Mouse (Mus musculus) limb, embryonic 15.5 days (tissue): ENCODE measurements at regions not wholly inside any gene's neighbourhood (a gene's known extent, or its start where the extent isn't known, plus 50 kb on each side); places are given as distances from the start of the nearest gene placed in this dataset.

Source experiments
- ATAC-seq: fragments of 200-750 bp; cut with Nextera tagmentation; 2 replicates; pipeline ENCODE4 v1.8.0; 2017; ENCODE audit warnings: low read depth, moderate TSS enrichment; ENCODE audit not compliant: insufficient number of reproducible peaks, low FRiP score, low TSS enrichment
- H3K27ac ChIP-seq: fragments of 300-500 bp; sonication (generic); 2 replicates; pipeline ENCODE4 v1.5.1; 2015; ENCODE audit warnings: moderate library complexity, mild to moderate bottlenecking, inconsistent platforms
- H3K27me3 ChIP-seq: fragments of 300-500 bp; sonication (generic); 2 replicates; pipeline ENCODE4 v1.6.1; 2015; ENCODE audit warnings: inconsistent platforms
- H3K36me3 ChIP-seq: fragments of 300-500 bp; sonication (generic); 2 replicates; pipeline ENCODE4 v1.6.1; 2015; ENCODE audit warnings: inconsistent platforms
- H3K4me1 ChIP-seq: fragments of 300-500 bp; sonication (generic); 2 replicates; pipeline ENCODE4 v1.6.1; 2015; ENCODE audit warnings: inconsistent platforms
- H3K4me2 ChIP-seq: fragments of 300-500 bp; sonication (generic); 2 replicates; pipeline ENCODE4 v1.6.1; 2015; ENCODE audit warnings: mild to moderate bottlenecking, inconsistent platforms
- H3K4me3 ChIP-seq: fragments of 300-500 bp; sonication (generic); 2 replicates; pipeline ENCODE4 v1.5.1; 2015; ENCODE audit warnings: mild to moderate bottlenecking, inconsistent platforms
- H3K9ac ChIP-seq: fragments of 300-500 bp; sonication (generic); 2 replicates; pipeline ENCODE4 v1.6.1; 2015; ENCODE audit warnings: inconsistent platforms
- H3K9me3 ChIP-seq: fragments of 300-500 bp; sonication (generic); 2 replicates; pipeline ENCODE4 v1.6.1; 2016; ENCODE audit warnings: inconsistent platforms
- WGBS: fragments of 180-500 bp; shearing (Covaris S2); methylation state at CpG from one replicate; pipeline ENCODE4 v1.1.7; 2015; 5-methylcytosine and 5-hydroxymethylcytosine counted together

- Histone ChIP-seq H3K27ac (no peak overlapping the region), H3K36me3 (no peaks in the 10 kb centered on the region), H3K4me1 (peaks cover 5% of the 10 kb centered on the region; the same call in 1 of the 2 replicates), H3K4me2 (no peak overlapping the region), H3K4me3 (no peak overlapping the region), H3K27me3 (peaks cover 49% of the 10 kb centered on the region), H3K9ac (no peak overlapping the region), H3K9me3 (no peaks in the 10 kb centered on the region)
- no peak for ATAC-seq
- 72% methylated on average over 5 of the region's 5 CpGs for WGBS
These were observed 167.5 kb downstream of the Gm26897 start for GRCm38 (mm10) chr5:111901197-111901596.

- WGBS = 11% methylated on average over 5 of the region's 5 CpGs
- no peak for ATAC-seq
- Histone ChIP-seq H3K9ac (no peak overlapping the region), H3K4me1 (peaks cover 5% of the 10 kb centered on the region; the same call in 1 of the 2 replicates), H3K36me3 (no peaks in the 10 kb centered on the region), H3K27me3 (peaks cover 49% of the 10 kb centered on the region), H3K4me2 (no peak overlapping the region), H3K9me3 (no peaks in the 10 kb centered on the region), H3K27ac (no peak overlapping the region), H3K4me3 (no peak overlapping the region)
These were observed 168.0 kb downstream of the Gm26897 start for GRCm38 (mm10) chr5:111901678-111902077.

GRCm38 (mm10) chr5:111908085-111908484, 174.4 kb downstream of the Gm26897 start:
- 86% methylated on average over 14 of the region's 14 CpGs for WGBS
- no peak for ATAC-seq
- peaks cover 28% of the 10 kb centered on the region for H3K27me3 ChIP-seq

DNA sequence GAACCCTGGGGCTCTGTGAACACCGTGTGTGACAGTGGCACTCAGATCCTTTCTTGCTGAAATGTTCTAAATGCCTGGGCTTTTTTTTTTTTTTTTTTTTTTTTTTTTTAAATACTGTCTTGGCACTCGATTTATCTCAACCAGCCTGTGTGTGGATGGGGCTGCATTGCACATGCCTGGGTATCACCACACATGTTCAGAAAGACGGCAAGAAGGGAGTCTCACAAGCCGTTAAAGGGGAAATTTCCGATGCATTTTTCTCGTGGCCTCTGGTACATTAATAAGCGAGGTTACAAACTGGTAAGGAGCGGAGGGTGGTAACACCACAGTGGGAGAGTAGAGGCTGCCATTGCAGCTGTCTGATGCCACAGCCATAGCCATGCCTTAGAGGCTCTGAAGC, 176.8 kb downstream of the Gm26897 start:
- no peak for ATAC-seq
- Histone ChIP-seq H3K4me3 (no peak overlapping the region), H3K27me3 (peaks cover 41% of the 10 kb centered on the region), H3K4me1 (no peaks in the 10 kb centered on the region), H3K9ac (no peak overlapping the region), H3K36me3 (no peaks in the 10 kb centered on the region), H3K27ac (no peak overlapping the region), H3K9me3 (no peaks in the 10 kb centered on the region), H3K4me2 (no peak overlapping the region)
- WGBS = 53% methylated on average over 8 of the region's 8 CpGs

More at GRCm38 (mm10) chr5:111908085-111908484, 174.4 kb downstream of the Gm26897 start:
- Histone ChIP-seq H3K36me3 (no peaks in the 10 kb centered on the region), H3K4me1 (no peaks in the 10 kb centered on the region), H3K9ac (no peak overlapping the region), H3K4me3 (no peak overlapping the region), H3K27ac (no peak overlapping the region), H3K9me3 (no peaks in the 10 kb centered on the region), H3K4me2 (no peak overlapping the region)

DNA sequence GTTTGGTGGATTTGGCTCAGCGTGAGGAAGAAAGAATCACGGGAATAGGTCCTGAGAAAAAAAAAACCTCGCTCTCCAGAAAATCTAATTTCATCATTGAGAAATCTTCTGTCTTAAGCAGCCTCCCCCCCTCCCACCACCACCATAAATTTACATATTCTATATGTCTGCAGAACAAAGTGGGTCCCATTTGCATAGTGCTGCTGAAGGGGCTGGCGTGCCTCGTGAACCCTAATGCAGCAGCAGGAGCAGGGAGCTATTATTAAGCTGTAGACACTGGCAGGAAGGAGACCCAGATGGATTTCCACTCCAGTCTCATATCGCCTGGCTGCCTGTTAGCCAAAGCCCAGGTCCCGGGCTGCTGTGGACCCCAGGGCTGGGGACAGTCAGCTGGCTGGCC, 179.6 kb downstream of the Gm26897 start:
- no peak overlapping the region for H3K4me3 ChIP-seq
- H3K9me3 ChIP-seq = no peaks in the 10 kb centered on the region
- H3K9ac ChIP-seq = no peak overlapping the region
- H3K36me3 ChIP-seq = no peaks in the 10 kb centered on the region
- ATAC-seq = no peak
- H3K4me1 ChIP-seq = peaks cover 3% of the 10 kb centered on the region; the same call in 1 of the 2 replicates
- 54% methylated on average over 7 of the region's 7 CpGs for WGBS
- H3K27ac ChIP-seq = no peak overlapping the region
- no peak overlapping the region for H3K4me2 ChIP-seq
- H3K27me3 ChIP-seq = peaks cover 51% of the 10 kb centered on the region

DNA sequence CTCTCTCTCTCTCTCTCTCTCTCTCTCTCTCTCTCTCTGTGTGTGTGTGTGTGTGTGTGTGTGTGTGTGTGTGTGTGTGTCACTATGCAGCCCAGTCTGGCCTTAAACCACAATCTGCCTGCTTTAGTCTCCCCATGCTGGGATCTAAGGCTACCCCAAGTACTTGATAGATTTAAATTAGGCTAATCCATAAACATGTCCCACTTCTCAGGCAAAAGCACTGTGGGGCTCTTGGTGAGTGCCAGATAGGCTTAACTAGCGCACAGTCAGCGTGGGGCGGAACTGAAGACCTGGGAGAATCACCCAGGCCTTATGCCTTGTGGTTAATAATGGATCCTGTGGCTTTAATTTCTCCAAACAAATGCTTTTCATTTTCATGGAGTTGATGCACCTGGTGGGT, 180.6 kb downstream of the Gm26897 start:
- Histone ChIP-seq H3K36me3 (no peaks in the 10 kb centered on the region), H3K9me3 (no peaks in the 10 kb centered on the region), H3K9ac (no peak overlapping the region), H3K4me3 (no peak overlapping the region), H3K4me1 (peaks cover 10% of the 10 kb centered on the region), H3K27ac (no peak overlapping the region), H3K4me2 (no peak overlapping the region), H3K27me3 (peaks cover 45% of the 10 kb centered on the region)
- no peak for ATAC-seq
- WGBS = 73% methylated on average over 3 of the region's 3 CpGs

DNA sequence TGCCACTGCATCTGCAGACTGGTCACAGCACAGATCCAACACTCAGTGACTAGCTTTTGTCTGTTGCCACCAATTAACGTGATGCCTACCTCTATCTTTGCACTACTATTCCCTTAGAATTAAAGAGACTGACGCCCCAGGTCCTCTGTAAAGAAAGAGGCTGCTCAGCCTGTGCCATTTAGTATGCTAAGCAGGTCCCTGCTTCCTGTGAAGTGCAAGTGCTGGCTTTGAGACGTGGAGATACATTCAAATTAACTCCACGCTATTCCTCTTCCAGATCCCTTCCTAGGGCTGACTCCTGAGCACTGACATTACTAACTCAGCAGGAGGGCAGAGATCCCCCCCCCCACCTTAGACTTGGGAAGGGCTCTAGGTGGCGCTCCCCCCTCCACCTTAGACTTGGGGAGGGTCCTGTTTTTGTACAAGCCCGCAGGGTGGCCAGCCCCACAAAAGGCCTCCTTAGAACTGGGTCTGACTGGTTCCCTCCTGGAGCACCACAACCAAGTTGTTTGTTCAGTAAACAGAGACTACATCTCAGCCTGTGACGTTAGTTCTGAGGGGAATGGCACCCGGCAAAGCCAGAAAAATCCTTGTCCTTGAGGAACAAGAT, 184.0 kb downstream of the Gm26897 start:
- no peaks in the 10 kb centered on the region for H3K9me3 ChIP-seq
- WGBS = 29% methylated on average over 8 of the region's 8 CpGs
- H3K9ac ChIP-seq = no peak overlapping the region
- no peak overlapping the region for H3K27ac ChIP-seq
- no peaks in the 10 kb centered on the region for H3K36me3 ChIP-seq
- peaks cover 47% of the 10 kb centered on the region for H3K27me3 ChIP-seq
- H3K4me2 ChIP-seq = no peak overlapping the region
- no peak for ATAC-seq
- H3K4me3 ChIP-seq = no peak overlapping the region
- H3K4me1 ChIP-seq = peaks cover 11% of the 10 kb centered on the region

DNA sequence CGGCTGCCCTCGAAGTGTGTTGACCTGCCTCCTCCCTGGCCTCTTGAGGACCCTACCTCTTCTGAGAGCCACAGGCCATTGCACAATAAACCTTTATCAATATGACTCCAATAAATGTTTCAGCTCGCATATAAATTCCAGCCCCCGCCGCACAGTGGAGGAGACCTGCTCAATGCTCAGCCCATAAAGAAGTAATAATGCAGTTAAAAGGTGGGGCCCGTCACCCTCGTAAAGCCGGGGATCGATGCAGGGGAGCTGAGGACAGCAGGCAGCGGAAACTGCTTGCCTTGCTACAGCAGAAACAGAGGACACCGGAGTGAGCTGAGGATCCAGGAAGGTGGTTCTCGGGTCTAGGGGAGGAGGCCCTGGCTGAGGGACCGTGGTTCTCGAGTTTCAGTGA, 185.2 kb downstream of the Gm26897 start:
- no peak overlapping the region for H3K4me3 ChIP-seq
- 25% methylated on average over 14 of the region's 14 CpGs for WGBS
- no peaks in the 10 kb centered on the region for H3K36me3 ChIP-seq
- peaks cover 46% of the 10 kb centered on the region for H3K27me3 ChIP-seq
- H3K4me2 ChIP-seq = no peak overlapping the region
- ATAC-seq = no peak
- no peaks in the 10 kb centered on the region for H3K9me3 ChIP-seq
- peaks cover 21% of the 10 kb centered on the region for H3K4me1 ChIP-seq
- no peak overlapping the region for H3K9ac ChIP-seq
- H3K27ac ChIP-seq = no peak overlapping the region

DNA sequence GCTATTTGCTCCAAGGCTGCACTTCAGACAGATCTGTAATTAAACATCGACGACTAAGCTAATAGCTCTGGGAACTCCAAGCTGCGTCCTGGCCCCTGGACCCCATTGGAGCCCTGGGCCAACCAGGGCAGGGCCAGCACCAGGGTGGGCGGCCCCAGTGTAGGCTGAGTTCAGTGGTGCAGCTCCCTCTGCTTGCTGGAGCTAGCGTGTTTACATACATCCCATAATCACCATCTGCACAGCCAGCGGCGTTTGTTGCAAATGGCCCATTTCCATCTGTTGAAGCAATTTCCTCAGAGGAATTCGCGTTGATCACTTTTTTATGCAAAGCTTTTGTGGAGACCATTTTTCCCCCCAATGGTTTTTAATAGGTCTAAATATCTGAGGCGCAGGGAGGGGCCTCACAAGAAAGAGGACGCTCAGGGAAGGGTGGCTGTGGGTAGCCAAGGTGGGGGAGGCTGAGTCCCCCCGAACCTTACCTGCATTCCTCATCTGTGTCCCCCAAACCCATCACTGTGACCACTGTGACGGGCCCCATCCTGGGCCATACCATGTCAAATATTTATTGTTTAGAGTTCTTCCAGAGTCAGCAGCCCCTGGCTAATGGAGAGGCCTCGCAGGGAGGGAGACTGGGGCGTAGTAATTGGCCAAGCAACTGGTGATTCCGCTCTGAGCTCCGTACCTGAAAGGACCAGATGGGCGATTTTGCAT, 189.4 kb downstream of the Gm26897 start:
- whole genome bisulfite sequencing = 25% methylated on average over 18 of the region's 18 CpGs
- Histone ChIP-seq H3K4me1 (peaks cover 18% of the 10 kb centered on the region), H3K27me3 (peaks cover 31% of the 10 kb centered on the region), H3K4me3 (no peak overlapping the region), H3K9me3 (no peaks in the 10 kb centered on the region), H3K36me3 (no peaks in the 10 kb centered on the region), H3K4me2 (no peak overlapping the region; the same call in 1 of the 2 replicates), H3K27ac (no peak overlapping the region), H3K9ac (no peak overlapping the region)
- no peak for ATAC-seq

- no peak overlapping the region for H3K4me2 ChIP-seq
- no peak overlapping the region for H3K4me3 ChIP-seq
- WGBS = 61% methylated on average over 6 of the region's 6 CpGs
- H3K27ac ChIP-seq = no peak overlapping the region
- H3K36me3 ChIP-seq = no peaks in the 10 kb centered on the region
- no peak for ATAC-seq
- peaks cover 23% of the 10 kb centered on the region; the same call in 1 of the 2 replicates for H3K27me3 ChIP-seq
- H3K4me1 ChIP-seq = peaks cover 22% of the 10 kb centered on the region; the same call in 1 of the 2 replicates
- H3K9ac ChIP-seq = no peak overlapping the region
- no peaks in the 10 kb centered on the region for H3K9me3 ChIP-seq
These were observed 192.0 kb downstream of the Gm26897 start for GRCm38 (mm10) chr5:111925757-111926156.

GRCm38 (mm10) chr5:111929180-111929990, 195.7 kb downstream of the Gm26897 start:
- Histone ChIP-seq H3K27ac (no peak overlapping the region), H3K36me3 (no peaks in the 10 kb centered on the region), H3K4me2 (no peak overlapping the region), H3K9me3 (no peaks in the 10 kb centered on the region), H3K9ac (no peak overlapping the region), H3K27me3 (peaks cover 14% of the 10 kb centered on the region; the same call in 1 of the 2 replicates), H3K4me3 (no peak overlapping the region), H3K4me1 (peaks cover 11% of the 10 kb centered on the region; the same call in 1 of the 2 replicates)
- 47% methylated on average over 15 of the region's 15 CpGs for WGBS
- no peak for ATAC-seq

- no peak overlapping the region for H3K4me3 ChIP-seq
- H3K36me3 ChIP-seq = no peaks in the 10 kb centered on the region
- H3K27ac ChIP-seq = no peak overlapping the region
- H3K4me2 ChIP-seq = no peak overlapping the region
- no peak for ATAC-seq
- no peaks in the 10 kb centered on the region for H3K9me3 ChIP-seq
- 67% methylated on average over 3 of the region's 3 CpGs for WGBS
- peaks cover 11% of the 10 kb centered on the region; the same call in 1 of the 2 replicates for H3K27me3 ChIP-seq
- no peak overlapping the region for H3K9ac ChIP-seq
- H3K4me1 ChIP-seq = peaks cover 11% of the 10 kb centered on the region; the same call in 1 of the 2 replicates
These were observed 196.2 kb downstream of the Gm26897 start for GRCm38 (mm10) chr5:111929991-111930339.
